Mouse (Mus musculus): ENCODE data around the gene Rpl19. TPM values are rescaled to one million over a fixed set of nuclear protein-coding genes. Genes with fewer than 3 reads are reported as not detected.

Gene Rpl19
- polyA plus RNA-seq, 1 experiment from 2014 or later, result 656 TPM

GRCm38 (mm10) chr11:98050940-98051339, 24.4 kb downstream of the Rpl19 start:
- Histone ChIP-seq H3K4me3 (ENCODE audit: low read depth, low read length) (no peak overlapping the region), H3K9me3 (ENCODE audit: control insufficient read depth, low read length) (no peaks in the 10 kb centered on the region), H3K36me3 (ENCODE audit: control insufficient read depth, insufficient read depth, low read length) (no peaks in the 10 kb centered on the region), H3K4me1 (ENCODE audit: control insufficient read depth, insufficient read depth, low read length) (peaks cover 2% of the 10 kb centered on the region; the same call in 1 of the 2 replicates), H3K9ac (replicated peaks; ENCODE audit: low read depth, low read length) (no peak overlapping the region), H3K27ac (ENCODE audit: low read depth, low read length) (no peak overlapping the region), H3K4me2 (ENCODE audit: low read depth, low read length) (peak overlapping the region; percentile 66; the same call in 1 of the 2 replicates), H3K27me3 (ENCODE audit: control insufficient read depth, insufficient read depth, low read length) (0 out of 2 replicates have a peak, but pooled peaks cover 7% of the 10 kb centered on the region)
- WGBS, result 17% methylated on average over 2 of the region's 2 CpGs
- no peak for ATAC-seq (ENCODE audit: low read depth)

GRCm38 (mm10) chr11:98051611-98052128, 25.2 kb downstream of the Rpl19 start:
- ATAC-seq (ENCODE audit: low read depth), result no peak
- 0 out of 2 replicates have a peak, but pooled peaks cover 7% of the 10 kb centered on the region for H3K27me3 ChIP-seq (ENCODE audit: control insufficient read depth, insufficient read depth, low read length)
- no peaks in the 10 kb centered on the region for H3K9me3 ChIP-seq (ENCODE audit: control insufficient read depth, low read length)
- peak overlapping the region; percentile 64; the same call in 1 of the 2 replicates for H3K9ac ChIP-seq (replicated peaks; ENCODE audit: low read depth, low read length)
- peaks cover 2% of the 10 kb centered on the region; the same call in 1 of the 2 replicates for H3K4me1 ChIP-seq (ENCODE audit: control insufficient read depth, insufficient read depth, low read length)
- WGBS, result 6% methylated on average over 12 of the region's 12 CpGs
- H3K4me2 ChIP-seq (ENCODE audit: low read depth, low read length), result peak overlapping the region; percentile 66
- peak overlapping the region; percentile 44 for H3K4me3 ChIP-seq (ENCODE audit: low read depth, low read length)
- peak overlapping the region; percentile 69; the same call in 1 of the 2 replicates for H3K27ac ChIP-seq (ENCODE audit: low read depth, low read length)
- H3K36me3 ChIP-seq (ENCODE audit: control insufficient read depth, insufficient read depth, low read length), result no peaks in the 10 kb centered on the region

- no peaks in the 10 kb centered on the region for H3K9me3 ChIP-seq (ENCODE audit: control insufficient read depth, low read length)
- 0 out of 2 replicates have a peak, but pooled peaks cover 7% of the 10 kb centered on the region for H3K27me3 ChIP-seq (ENCODE audit: control insufficient read depth, insufficient read depth, low read length)
- peak overlapping the region; percentile 64 for H3K9ac ChIP-seq (replicated peaks; ENCODE audit: low read depth, low read length)
- H3K27ac ChIP-seq (ENCODE audit: low read depth, low read length), result peak overlapping the region; percentile 69
- ATAC-seq (ENCODE audit: low read depth), result peak; percentile 54
- peak overlapping the region; percentile 44 for H3K4me3 ChIP-seq (ENCODE audit: low read depth, low read length)
- H3K4me1 ChIP-seq (ENCODE audit: control insufficient read depth, insufficient read depth, low read length), result peaks cover 2% of the 10 kb centered on the region; the same call in 1 of the 2 replicates
- WGBS, result under 1% methylated on average over 66 of the region's 83 CpGs
- H3K4me2 ChIP-seq (ENCODE audit: low read depth, low read length), result peak overlapping the region; percentile 66
- H3K36me3 ChIP-seq (ENCODE audit: control insufficient read depth, insufficient read depth, low read length), result no peaks in the 10 kb centered on the region
These were observed 25.8 kb downstream of the Rpl19 start for GRCm38 (mm10) chr11:98052129-98052988.

- peak within 1 kb of the TSS; percentile 64 for H3K9ac ChIP-seq (replicated peaks; ENCODE audit: low read depth, low read length)
- no peaks in the 10 kb centered on the region for H3K9me3 ChIP-seq (ENCODE audit: control insufficient read depth, low read length)
- WGBS, result 2% methylated on average over 31 of the region's 48 CpGs
- peak within 1 kb of the TSS; percentile 69 for H3K27ac ChIP-seq (ENCODE audit: low read depth, low read length)
- H3K36me3 ChIP-seq (ENCODE audit: control insufficient read depth, insufficient read depth, low read length), result no peaks in the 10 kb centered on the region
- peaks cover 2% of the 10 kb centered on the region; the same call in 1 of the 2 replicates for H3K4me1 ChIP-seq (ENCODE audit: control insufficient read depth, insufficient read depth, low read length)
- peak; percentile 86 for ATAC-seq (ENCODE audit: low read depth)
- peak within 1 kb of the TSS; percentile 44 for H3K4me3 ChIP-seq (ENCODE audit: low read depth, low read length)
- H3K27me3 ChIP-seq (ENCODE audit: control insufficient read depth, insufficient read depth, low read length), result 0 out of 2 replicates have a peak, but pooled peaks cover 7% of the 10 kb centered on the region
- peak within 1 kb of the TSS; percentile 66 for H3K4me2 ChIP-seq (ENCODE audit: low read depth, low read length)
These were observed 26.7 kb downstream of the Rpl19 start, which contains the start of gene Stac2 for GRCm38 (mm10) chr11:98052989-98053834. Gene Stac2 (minus strand): TSS chr11:98053462.

GRCm38 (mm10) chr11:98057466-98057865, 31.0 kb downstream of the Rpl19 start:
- 24% methylated on average over 9 of the region's 9 CpGs for WGBS
- Histone ChIP-seq H3K27me3 (ENCODE audit: control insufficient read depth, insufficient read depth, low read length) (no peaks in the 10 kb centered on the region), H3K4me1 (ENCODE audit: control insufficient read depth, insufficient read depth, low read length) (peaks cover 9% of the 10 kb centered on the region), H3K4me3 (ENCODE audit: low read depth, low read length) (no peak overlapping the region), H3K27ac (ENCODE audit: low read depth, low read length) (no peak overlapping the region), H3K9me3 (ENCODE audit: control insufficient read depth, low read length) (no peaks in the 10 kb centered on the region), H3K4me2 (ENCODE audit: low read depth, low read length) (no peak overlapping the region), H3K9ac (replicated peaks; ENCODE audit: low read depth, low read length) (no peak overlapping the region), H3K36me3 (ENCODE audit: control insufficient read depth, insufficient read depth, low read length) (no peaks in the 10 kb centered on the region)
- no peak for ATAC-seq (ENCODE audit: low read depth)

GRCm38 (mm10) chr11:98057998-98058397, 31.5 kb downstream of the Rpl19 start:
- Histone ChIP-seq H3K27me3 (ENCODE audit: control insufficient read depth, insufficient read depth, low read length) (no peaks in the 10 kb centered on the region), H3K27ac (ENCODE audit: low read depth, low read length) (no peak overlapping the region), H3K9me3 (ENCODE audit: control insufficient read depth, low read length) (no peaks in the 10 kb centered on the region), H3K36me3 (ENCODE audit: control insufficient read depth, insufficient read depth, low read length) (no peaks in the 10 kb centered on the region), H3K4me3 (ENCODE audit: low read depth, low read length) (no peak overlapping the region), H3K9ac (replicated peaks; ENCODE audit: low read depth, low read length) (no peak overlapping the region), H3K4me2 (ENCODE audit: low read depth, low read length) (no peak overlapping the region), H3K4me1 (ENCODE audit: control insufficient read depth, insufficient read depth, low read length) (peaks cover 8% of the 10 kb centered on the region)
- 81% methylated on average over 5 of the region's 5 CpGs for WGBS
- no peak for ATAC-seq (ENCODE audit: low read depth)

GRCm38 (mm10) chr11:98059662-98060061, 33.2 kb downstream of the Rpl19 start:
- Histone ChIP-seq H3K4me1 (ENCODE audit: control insufficient read depth, insufficient read depth, low read length) (peaks cover 8% of the 10 kb centered on the region; the same call in 1 of the 2 replicates), H3K9me3 (ENCODE audit: control insufficient read depth, low read length) (no peaks in the 10 kb centered on the region), H3K27me3 (ENCODE audit: control insufficient read depth, insufficient read depth, low read length) (no peaks in the 10 kb centered on the region), H3K9ac (replicated peaks; ENCODE audit: low read depth, low read length) (no peak overlapping the region), H3K4me3 (ENCODE audit: low read depth, low read length) (no peak overlapping the region), H3K27ac (ENCODE audit: low read depth, low read length) (no peak overlapping the region), H3K36me3 (ENCODE audit: control insufficient read depth, insufficient read depth, low read length) (no peaks in the 10 kb centered on the region), H3K4me2 (ENCODE audit: low read depth, low read length) (no peak overlapping the region)
- whole genome bisulfite sequencing, result 37% methylated on average over 7 of the region's 7 CpGs
- ATAC-seq (ENCODE audit: low read depth), result no peak

GRCm38 (mm10) chr11:98060104-98060692, 33.7 kb downstream of the Rpl19 start:
- no peaks in the 10 kb centered on the region for H3K36me3 ChIP-seq (ENCODE audit: control insufficient read depth, insufficient read depth, low read length)
- ATAC-seq (ENCODE audit: low read depth), result no peak
- WGBS, result 72% methylated on average over 5 of the region's 5 CpGs
- no peak overlapping the region for H3K4me2 ChIP-seq (ENCODE audit: low read depth, low read length)
- peaks cover 8% of the 10 kb centered on the region; the same call in 1 of the 2 replicates for H3K4me1 ChIP-seq (ENCODE audit: control insufficient read depth, insufficient read depth, low read length)
- no peak overlapping the region for H3K9ac ChIP-seq (replicated peaks; ENCODE audit: low read depth, low read length)
- no peaks in the 10 kb centered on the region for H3K9me3 ChIP-seq (ENCODE audit: control insufficient read depth, low read length)
- no peak overlapping the region for H3K27ac ChIP-seq (ENCODE audit: low read depth, low read length)
- no peaks in the 10 kb centered on the region for H3K27me3 ChIP-seq (ENCODE audit: control insufficient read depth, insufficient read depth, low read length)
- H3K4me3 ChIP-seq (ENCODE audit: low read depth, low read length), result no peak overlapping the region

Data from neural tube, embryonic 14.5 days (tissue).